17 mouse cellular contexts compared by ENCODE assay signal in the genomic region with DNA sequence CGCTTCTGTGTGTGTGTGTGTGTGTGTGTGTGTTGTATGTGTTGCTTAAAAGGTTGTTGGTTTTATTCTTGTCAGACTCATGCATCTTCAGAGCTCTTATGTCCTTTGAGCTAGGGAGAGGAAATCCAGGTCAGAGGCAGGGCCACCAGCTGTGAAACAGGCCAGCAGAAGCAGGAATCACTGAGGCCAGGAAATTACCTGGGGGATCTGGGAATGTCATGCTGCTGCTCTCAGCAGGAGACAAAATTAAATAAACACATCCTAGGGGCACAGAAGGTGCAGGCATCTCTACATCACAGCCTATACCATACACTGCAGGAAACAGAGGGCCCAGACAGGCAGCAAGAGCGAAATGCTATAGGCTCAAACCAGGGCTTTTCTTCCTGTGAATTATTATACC.
DNase-seq lines count a peak whose midpoint lies in the region; ATAC-seq lines count a peak whose summit lies in the region.
"Had no signal": no experiment of that assay in that cellular context is flagged by ENCODE, and none has a peak within 500 bp of the region (broad histone marks: within the 10 kb centered on the region; RNA-seq: fewer than 3 reads in every experiment).

No protein-coding gene starts in this region.

- H3K27me3 ChIP-seq in hindbrain, embryonic 10.5 days (ENCODE audit: insufficient read depth, poor library complexity, severe bottlenecking), result no peaks in the 10 kb centered on the region
- no peaks in the 10 kb centered on the region for H3K27me3 ChIP-seq in hindbrain, embryonic 11.5 days (ENCODE audit: control insufficient read depth, insufficient read depth, low read length)
- H3K27me3 ChIP-seq in hindbrain, embryonic 12.5 days, result no peaks in the 10 kb centered on the region
- H3K27me3 ChIP-seq in neural tube, embryonic 11.5 days (ENCODE audit: control insufficient read depth, insufficient read depth, low read length), result no peaks in the 10 kb centered on the region
- H3K27me3 ChIP-seq: forebrain, embryonic 15.5 days; heart, embryonic 13.5 days; limb, embryonic 12.5 days had no signal

- no peaks in the 10 kb centered on the region for H3K9me3 ChIP-seq in hindbrain, embryonic 10.5 days
- H3K9me3 ChIP-seq in hindbrain, embryonic 11.5 days (ENCODE audit: control insufficient read depth, low read length), result no peaks in the 10 kb centered on the region
- no peaks in the 10 kb centered on the region for H3K9me3 ChIP-seq in hindbrain, embryonic 12.5 days (replicated peaks)
- H3K9me3 ChIP-seq in neural tube, embryonic 11.5 days (ENCODE audit: control insufficient read depth, low read length), result no peaks in the 10 kb centered on the region
- H3K9me3 ChIP-seq: forebrain, embryonic 15.5 days; G1E; heart, embryonic 13.5 days; limb, embryonic 12.5 days had no signal

- H3K4me2 ChIP-seq in hindbrain, embryonic 11.5 days (replicated peaks; ENCODE audit: low read depth, low read length), result no peak overlapping the region
- H3K4me2 ChIP-seq in hindbrain, embryonic 12.5 days (replicated peaks), result no peak overlapping the region
- H3K4me2 ChIP-seq in neural tube, embryonic 11.5 days (ENCODE audit: low read depth), result no peak overlapping the region
- H3K4me2 ChIP-seq: forebrain, embryonic 15.5 days; heart, embryonic 13.5 days; limb, embryonic 12.5 days had no signal

- intact Hi-C loops in heart, postnatal 36 days (cut with DNase I), result no loop called here

- WGBS in hindbrain, embryonic 10.5 days, result 58% methylated on average over 2 of the region's 2 CpGs
- 68% methylated on average over 2 of the region's 2 CpGs for WGBS in hindbrain, embryonic 11.5 days
- 58% methylated on average over 2 of the region's 2 CpGs for WGBS in hindbrain, embryonic 12.5 days
- 69% methylated on average over 2 of the region's 2 CpGs for WGBS in neural tube, embryonic 11.5 days

- no peaks in the 10 kb centered on the region for H3K36me3 ChIP-seq in hindbrain, embryonic 10.5 days
- H3K36me3 ChIP-seq in hindbrain, embryonic 11.5 days (ENCODE audit: control insufficient read depth, insufficient read depth, low read length), result no peaks in the 10 kb centered on the region
- no peaks in the 10 kb centered on the region for H3K36me3 ChIP-seq in hindbrain, embryonic 12.5 days
- H3K36me3 ChIP-seq in neural tube, embryonic 11.5 days (ENCODE audit: control insufficient read depth, insufficient read depth, low read length), result no peaks in the 10 kb centered on the region
- H3K36me3 ChIP-seq: forebrain, embryonic 15.5 days; G1E; heart, embryonic 13.5 days; limb, embryonic 12.5 days had no signal

- peak; percentile 8 for DNase-seq in hindbrain, embryonic 10.5 days (ENCODE audit: low spot score)
- no peak for DNase-seq in hindbrain, embryonic 11.5 days (ENCODE audit: low spot score)
- DNase-seq in cerebellum, postnatal 10 days, result peak; percentile 32 to 34
- peak; percentile 11 for DNase-seq in neural tube, embryonic 11.5 days (ENCODE audit: low spot score)
- no peak for DNase-seq in heart, postnatal 36 days
- DNase-seq in heart, postnatal 4 days, result no peak
- DNase-seq: gastrocnemius, postnatal 36 days; kidney, postnatal 25 days; lung, postnatal 4 days; right cerebral cortex, adult 18-20 months had no signal

- no peak overlapping the region for H3K9ac ChIP-seq in hindbrain, embryonic 11.5 days (ENCODE audit: low read depth, low read length)
- no peak overlapping the region for H3K9ac ChIP-seq in hindbrain, embryonic 12.5 days
- H3K9ac ChIP-seq in neural tube, embryonic 11.5 days (ENCODE audit: low read length), result no peak overlapping the region
- H3K9ac ChIP-seq: forebrain, embryonic 15.5 days; heart, embryonic 13.5 days; limb, embryonic 12.5 days had no signal

- no peak overlapping the region for H3K4me3 ChIP-seq in hindbrain, embryonic 10.5 days
- H3K4me3 ChIP-seq in hindbrain, embryonic 11.5 days (ENCODE audit: low read depth, low read length), result no peak overlapping the region
- no peak overlapping the region for H3K4me3 ChIP-seq in hindbrain, embryonic 12.5 days
- H3K4me3 ChIP-seq in neural tube, embryonic 11.5 days (ENCODE audit: low read depth, low read length), result no peak overlapping the region
- H3K4me3 ChIP-seq: forebrain, embryonic 15.5 days; heart, embryonic 13.5 days; limb, embryonic 12.5 days had no signal

- no peak for ATAC-seq in hindbrain, embryonic 11.5 days (ENCODE audit: low FRiP score)
- ATAC-seq in hindbrain, embryonic 12.5 days (ENCODE audit: low FRiP score), result peak; percentile 64; the same call in 1 of the 2 replicates
- no peak for ATAC-seq in neural tube, embryonic 11.5 days (ENCODE audit: insufficient read depth, low FRiP score, low TSS enrichment)
- ATAC-seq in CD4-positive, CD25-positive, alpha-beta regulatory T cell, adult 4 months, result no peak
- ATAC-seq: forebrain, embryonic 15.5 days; inflammation-experienced regulatory T-cells, adult 6 months had no signal

- no peak overlapping the region for H3K27ac ChIP-seq in hindbrain, embryonic 10.5 days
- H3K27ac ChIP-seq in hindbrain, embryonic 11.5 days (ENCODE audit: low read depth, low read length), result no peak overlapping the region
- peak overlapping the region; percentile 13; the same call in 1 of the 2 replicates for H3K27ac ChIP-seq in hindbrain, embryonic 12.5 days
- no peak overlapping the region for H3K27ac ChIP-seq in neural tube, embryonic 11.5 days (ENCODE audit: low read depth, low read length)
- H3K27ac ChIP-seq: forebrain, embryonic 15.5 days; heart, embryonic 13.5 days; limb, embryonic 12.5 days had no signal

- H3K4me1 ChIP-seq in hindbrain, embryonic 10.5 days (replicated peaks), result no peaks in the 10 kb centered on the region
- no peaks in the 10 kb centered on the region for H3K4me1 ChIP-seq in hindbrain, embryonic 11.5 days (replicated peaks; ENCODE audit: control insufficient read depth, insufficient read depth, low read length)
- H3K4me1 ChIP-seq in hindbrain, embryonic 12.5 days, result 0 out of 2 replicates have a peak, but pooled peaks cover 2% of the 10 kb centered on the region
- no peaks in the 10 kb centered on the region for H3K4me1 ChIP-seq in neural tube, embryonic 11.5 days (ENCODE audit: control insufficient read depth, insufficient read depth, low read length)
- H3K4me1 ChIP-seq: forebrain, embryonic 15.5 days; heart, embryonic 13.5 days had no signal

Comparison
In these comparisons a context has a peak if more than half of its experiments do, and no peak if none do; other contexts are left out.
1. DNase-seq: peak in hindbrain, embryonic 10.5 days (single experiment), cerebellum, postnatal 10 days (2 of 2) and neural tube, embryonic 11.5 days (single experiment); none in hindbrain, embryonic 11.5 days (single experiment), heart, postnatal 36 days (0 of 2) and heart, postnatal 4 days (single experiment).